Mouse (Mus musculus): ENCODE measurements at regions not wholly inside any gene's neighbourhood (a gene's known extent, or its start where the extent isn't known, plus 50 kb on each side); places are given as distances from the start of the nearest gene placed in this dataset.
"Not testable (repeated sequence)": the region's sequence is repeated elsewhere in the genome, so short reads cannot be mapped to it uniquely, and the experiment has no call there.

GRCm38 (mm10) chr11:12913401-12913800 is 448.6 kb upstream of the Cobl start:
- DNase-seq (ENCODE audit: low spot score in 2 of 2); intact Hi-C loops (cut with DNase I): not testable (repeated sequence)

GRCm38 (mm10) chr11:12873712-12874111 is 409.0 kb upstream of the Cobl start:
- no peak for DNase-seq (ENCODE audit: low spot score in 2 of 2)
- intact Hi-C loops (cut with DNase I), result no loop called here

- DNase-seq (ENCODE audit: low spot score in 2 of 2), result no peak
- intact Hi-C loops (cut with DNase I), result no loop called here
Measured at GRCm38 (mm10) chr11:12872802-12873201, 408.0 kb upstream of the Cobl start.

GRCm38 (mm10) chr11:12872399-12872798 is 407.6 kb upstream of the Cobl start:
- intact Hi-C loops (cut with DNase I), result no loop called here
- DNase-seq (ENCODE audit: low spot score in 2 of 2), result no peak

GRCm38 (mm10) chr11:12867541-12867940 is 402.8 kb upstream of the Cobl start:
- intact Hi-C loops (cut with DNase I), result no loop called here
- DNase-seq (ENCODE audit: low spot score in 2 of 2), result no peak

- intact Hi-C loops (cut with DNase I), result no loop called here
- DNase-seq (ENCODE audit: low spot score in 2 of 2), result no peak
Measured at GRCm38 (mm10) chr11:12865034-12865620, 400.4 kb upstream of the Cobl start.

- intact Hi-C loops (cut with DNase I), result no loop called here
- no peak for DNase-seq (ENCODE audit: low spot score in 2 of 2)
Measured at GRCm38 (mm10) chr11:12859344-12859930, 394.7 kb upstream of the Cobl start.

GRCm38 (mm10) chr11:12858274-12858884 is 393.6 kb upstream of the Cobl start:
- intact Hi-C loops (cut with DNase I), result no loop called here
- DNase-seq (ENCODE audit: low spot score in 2 of 2), result no peak

GRCm38 (mm10) chr11:12857358-12858199 is 392.8 kb upstream of the Cobl start:
- intact Hi-C loops (cut with DNase I), result no loop called here
- DNase-seq (ENCODE audit: low spot score in 2 of 2), result no peak

GRCm38 (mm10) chr11:12847793-12848192 is 383.0 kb upstream of the Cobl start:
- intact Hi-C loops (cut with DNase I), result no loop called here
- no peak for DNase-seq (ENCODE audit: low spot score in 2 of 2)

GRCm38 (mm10) chr11:12843631-12844423 is 379.1 kb upstream of the Cobl start:
- DNase-seq (ENCODE audit: low spot score in 2 of 2), result peak in 1 of 2 experiments; percentile 17
- intact Hi-C loops (cut with DNase I), result no loop called here

- DNase-seq (ENCODE audit: low spot score in 2 of 2), result no peak
- intact Hi-C loops (cut with DNase I), result no loop called here
Measured at GRCm38 (mm10) chr11:12841393-12841792, 376.6 kb upstream of the Cobl start.

GRCm38 (mm10) chr11:12837920-12838319 is 373.2 kb upstream of the Cobl start:
- intact Hi-C loops (cut with DNase I), result no loop called here

GRCm38 (mm10) chr11:12837387-12837786 is 372.6 kb upstream of the Cobl start:
- intact Hi-C loops (cut with DNase I), result no loop called here

More at GRCm38 (mm10) chr11:12837920-12838319, 373.2 kb upstream of the Cobl start:
- no peak for DNase-seq (ENCODE audit: low spot score in 2 of 2)

GRCm38 (mm10) chr11:12836387-12836786 is 371.6 kb upstream of the Cobl start:
- peak in 1 of 2 experiments; percentile 42 for DNase-seq (ENCODE audit: low spot score in 2 of 2)
- intact Hi-C loops (cut with DNase I), result no loop called here

More at GRCm38 (mm10) chr11:12837387-12837786, 372.6 kb upstream of the Cobl start:
- peak in 1 of 2 experiments; percentile 4 for DNase-seq (ENCODE audit: low spot score in 2 of 2)

GRCm38 (mm10) chr11:12812021-12812420 is 347.3 kb upstream of the Cobl start:
- intact Hi-C loops (cut with DNase I), result no loop called here
- no peak for DNase-seq (ENCODE audit: low spot score in 2 of 2)

- intact Hi-C loops (cut with DNase I), result no loop called here
- peak; percentile 84 to 86 for DNase-seq (ENCODE audit: low spot score in 2 of 2)
Measured at GRCm38 (mm10) chr11:12810949-12811881, 346.5 kb upstream of the Cobl start.
